Mouse (Mus musculus): ENCODE measurements around the gene Zswim1.
A peak's percentile ranks its signal among the peaks of the same experiment; 100 is the strongest.

Zswim1 gene

DNA sequence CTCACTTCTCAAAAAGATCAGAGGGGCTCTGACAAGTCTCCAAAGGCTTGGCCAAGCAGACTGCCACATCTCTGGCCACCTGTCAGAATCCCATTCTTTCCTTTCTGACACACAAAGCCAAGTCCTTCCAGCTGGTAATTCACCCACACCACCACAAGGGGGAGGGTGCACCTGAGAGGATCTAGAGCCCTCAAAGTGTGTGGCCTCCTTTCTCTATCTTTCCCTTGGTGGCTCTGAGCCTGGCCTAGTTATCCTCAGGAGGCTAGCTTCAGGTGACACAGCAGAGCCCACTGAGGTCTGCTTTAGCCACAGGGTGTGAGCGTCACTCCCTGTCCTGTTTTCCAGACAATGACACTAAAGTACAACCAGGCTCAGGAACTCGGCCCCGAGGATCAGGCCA lies 29.2 kb upstream of the Zswim1 start:
- peak; percentile 61 for DNase-seq (ENCODE audit: low spot score)

- no peak for DNase-seq (ENCODE audit: low spot score)
Measured at GRCm38 (mm10) chr2:164793772-164794171, 28.7 kb upstream of the Zswim1 start.

DNA sequence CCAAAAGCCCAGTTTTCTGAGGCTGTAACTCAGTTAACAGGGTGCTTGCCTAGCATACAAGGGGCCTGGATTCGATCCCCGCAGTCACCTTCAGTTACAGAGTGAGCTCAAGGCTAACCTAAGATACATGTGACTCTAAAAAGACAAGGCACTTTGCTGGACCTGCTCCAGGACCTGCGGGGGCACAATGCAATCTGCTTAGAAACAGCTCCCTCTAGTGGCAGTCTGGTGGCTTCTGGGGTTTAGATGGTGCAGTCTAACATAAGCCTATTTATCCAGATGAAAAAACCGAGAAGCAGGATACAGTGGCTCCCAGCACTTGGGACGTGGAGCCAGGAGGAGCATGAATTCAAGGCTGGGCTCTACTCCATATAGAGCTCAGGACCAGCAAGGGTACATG lies 28.2 kb upstream of the Zswim1 start:
- DNase-seq (ENCODE audit: low spot score), result peak; percentile 83

DNA sequence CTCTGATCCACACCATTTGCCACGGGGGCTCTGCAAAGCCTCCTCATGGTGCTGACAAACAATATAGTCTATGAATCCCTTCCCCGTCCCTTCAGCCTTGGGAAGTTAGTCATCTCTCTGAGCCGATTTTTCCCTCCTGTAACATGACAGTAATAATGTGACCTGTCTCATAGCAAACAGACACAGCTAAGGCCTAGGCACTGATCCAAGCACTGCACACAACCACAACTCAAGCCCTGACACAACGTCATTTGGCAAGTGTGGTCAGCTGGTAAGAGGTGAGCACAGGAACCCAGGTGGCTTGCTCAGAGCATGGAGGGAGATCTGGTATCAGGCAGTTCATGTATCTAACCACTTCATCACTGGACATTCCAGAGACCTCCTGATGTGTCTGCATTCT lies 26.6 kb upstream of the Zswim1 start:
- no peak for DNase-seq (ENCODE audit: low spot score)

DNA sequence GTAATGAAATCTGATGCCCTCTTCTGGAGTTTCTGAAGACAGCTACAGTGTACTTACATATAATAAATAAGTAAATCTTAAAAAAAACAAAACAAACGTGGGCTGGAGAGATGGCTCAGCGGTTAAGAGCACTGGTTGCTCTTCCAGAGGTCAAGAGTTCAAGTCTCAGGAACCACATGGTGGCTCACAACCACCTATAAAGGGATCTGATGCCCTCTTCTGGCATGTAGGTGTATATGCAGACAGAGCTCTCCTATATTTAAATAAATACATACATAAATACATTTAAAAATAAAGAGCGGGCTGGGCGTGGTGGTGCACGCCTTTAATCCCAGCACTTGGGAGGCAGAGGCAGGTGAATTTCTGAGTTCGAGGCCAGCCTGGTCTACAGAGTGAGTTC lies 23.9 kb upstream of the Zswim1 start:
- DNase-seq (ENCODE audit: low spot score), result peak; percentile 21

- no peak for DNase-seq (ENCODE audit: low spot score)
Measured at GRCm38 (mm10) chr2:164800252-164801004, 22.1 kb upstream of the Zswim1 start.

DNA sequence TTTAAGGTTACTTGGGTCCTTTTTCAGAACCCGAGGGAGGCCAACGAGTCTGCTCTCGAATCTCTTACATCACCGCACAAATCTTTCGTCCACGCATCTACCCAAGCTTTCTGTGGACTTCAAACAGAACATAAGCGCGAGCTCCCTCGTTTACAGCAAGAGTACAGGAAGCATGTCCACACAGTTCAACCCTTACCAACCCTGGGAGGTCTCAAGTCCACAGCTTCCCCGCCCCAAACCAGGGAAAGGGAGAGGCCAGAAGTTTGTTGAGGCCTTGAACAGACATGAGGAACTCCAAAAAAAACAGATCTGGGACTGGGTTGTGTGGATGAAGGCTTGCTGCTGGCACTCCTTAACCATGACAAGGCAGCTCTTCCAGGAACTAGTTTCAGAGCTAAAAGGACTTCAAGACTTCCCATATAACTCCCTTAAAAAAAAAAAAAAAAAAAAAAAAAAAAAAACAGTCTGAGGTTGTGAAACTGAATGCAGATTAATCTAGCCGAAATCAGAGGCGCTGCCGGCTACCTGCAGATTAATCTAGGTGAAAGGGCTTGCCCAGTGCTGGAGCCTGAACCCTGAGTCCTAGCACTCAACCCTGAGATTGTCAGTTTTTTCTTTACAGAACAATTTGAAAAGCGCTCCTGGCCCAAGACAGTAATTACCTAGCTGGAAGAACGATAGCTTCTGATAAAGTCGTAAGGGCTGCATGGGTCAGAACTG lies 19.1 kb upstream of the Zswim1 start:
- no peak for DNase-seq (ENCODE audit: low spot score)

GRCm38 (mm10) chr2:164803921-164804313 lies 18.6 kb upstream of the Zswim1 start:
- DNase-seq (ENCODE audit: low spot score), result peak; percentile 23

- peak; percentile 100 for DNase-seq (ENCODE audit: low spot score)
Measured at GRCm38 (mm10) chr2:164804533-164805331, 17.8 kb upstream of the Zswim1 start, which contains the start of the genes Acot8 and Zswim3. TSS of gene Acot8 (minus strand) at chr2:164804882. TSS of gene Zswim3 (plus strand) at chr2:164805098.

DNA sequence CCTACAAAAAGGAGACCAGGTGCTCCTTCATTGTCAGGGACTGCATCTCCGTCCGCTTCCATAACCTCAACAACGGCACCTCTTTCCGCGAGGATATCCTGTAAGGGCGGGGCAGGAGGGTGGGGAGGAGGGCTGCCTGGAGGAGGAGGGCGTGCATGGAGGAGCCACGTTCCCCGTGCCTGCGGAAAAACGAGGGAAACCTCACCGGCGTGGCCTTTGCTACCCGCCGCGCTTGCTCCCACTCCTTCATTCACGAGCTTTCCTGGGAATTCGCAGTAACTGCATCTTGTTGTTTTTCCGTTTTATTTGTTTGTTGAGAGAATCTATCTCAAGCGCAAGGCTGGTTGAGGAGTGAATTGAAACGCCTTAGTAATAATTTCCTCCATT lies 17.2 kb upstream of the Zswim1 start:
- DNase-seq (ENCODE audit: low spot score), result no peak

DNA sequence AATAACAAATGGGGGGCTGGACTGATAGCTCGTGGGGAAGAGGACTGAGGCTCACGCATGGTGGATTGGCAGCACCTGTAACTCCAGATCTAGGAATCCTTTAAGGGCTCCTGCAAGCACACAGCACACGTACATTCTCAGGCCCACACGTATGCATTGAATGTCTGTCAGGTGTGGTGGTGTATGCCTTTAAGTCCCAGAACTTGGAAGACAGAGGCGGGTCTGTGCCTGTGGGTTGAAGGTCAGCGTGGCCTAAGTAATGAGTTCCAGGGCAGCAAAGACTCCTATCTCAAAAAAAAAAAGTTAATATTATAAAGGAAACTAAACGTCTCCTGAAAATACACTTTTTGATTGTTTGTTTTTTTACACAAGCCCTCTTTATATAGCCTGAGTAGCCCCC lies 15.9 kb upstream of the Zswim1 start:
- no peak for DNase-seq (ENCODE audit: low spot score)

DNA sequence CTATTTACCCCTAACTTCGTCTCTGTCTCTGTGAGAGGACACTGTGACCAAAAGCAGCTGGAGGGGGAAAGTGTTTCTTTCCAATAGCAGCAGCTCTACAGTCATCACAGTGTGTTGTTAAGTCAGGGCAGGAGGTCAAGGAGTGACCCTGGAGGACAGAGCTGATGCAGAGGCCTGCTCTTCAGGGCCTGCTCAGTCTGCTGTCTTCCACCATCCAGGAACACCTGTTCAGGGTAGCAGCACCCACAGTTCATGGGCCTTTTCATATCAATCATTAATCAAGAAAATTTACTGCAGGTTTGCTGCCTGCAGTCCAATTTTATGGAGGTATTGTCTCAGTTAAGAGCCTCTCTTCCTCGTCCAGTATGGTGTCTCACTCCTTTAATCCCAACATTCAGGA lies 8.9 kb upstream of the Zswim1 start:
- no peak for DNase-seq (ENCODE audit: low spot score)

DNA sequence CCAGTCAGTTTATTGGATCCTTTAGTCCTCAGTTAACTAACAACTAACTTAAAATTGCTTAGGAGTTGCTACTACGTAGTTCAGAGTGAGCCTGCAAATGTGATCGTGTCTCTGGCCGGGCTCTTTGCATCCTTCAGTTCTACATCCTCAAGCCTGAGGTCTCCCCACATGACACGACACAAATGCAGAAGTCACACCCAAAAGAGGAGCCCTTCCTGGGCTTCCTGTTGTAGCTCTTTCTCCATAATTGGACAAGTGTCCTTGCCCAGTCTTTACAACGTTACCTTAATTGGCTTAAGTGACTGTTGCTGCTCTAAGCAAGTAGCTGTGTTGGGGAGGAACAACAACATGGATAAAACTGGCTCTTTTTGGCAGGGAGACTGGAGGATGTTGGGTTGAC lies 7.1 kb upstream of the Zswim1 start:
- DNase-seq (ENCODE audit: low spot score), result no peak

GRCm38 (mm10) chr2:164815821-164816220 lies 6.7 kb upstream of the Zswim1 start:
- peak; percentile 44 for DNase-seq (ENCODE audit: low spot score)

- DNase-seq (ENCODE audit: low spot score), result no peak
Measured at GRCm38 (mm10) chr2:164817206-164817605, 5.3 kb upstream of the Zswim1 start.

- no peak for DNase-seq (ENCODE audit: low spot score)
Measured at GRCm38 (mm10) chr2:164817703-164818102, 4.8 kb upstream of the Zswim1 start.

GRCm38 (mm10) chr2:164821060-164821459 lies 1.4 kb upstream of the Zswim1 start:
- no peak for DNase-seq (ENCODE audit: low spot score)

DNA sequence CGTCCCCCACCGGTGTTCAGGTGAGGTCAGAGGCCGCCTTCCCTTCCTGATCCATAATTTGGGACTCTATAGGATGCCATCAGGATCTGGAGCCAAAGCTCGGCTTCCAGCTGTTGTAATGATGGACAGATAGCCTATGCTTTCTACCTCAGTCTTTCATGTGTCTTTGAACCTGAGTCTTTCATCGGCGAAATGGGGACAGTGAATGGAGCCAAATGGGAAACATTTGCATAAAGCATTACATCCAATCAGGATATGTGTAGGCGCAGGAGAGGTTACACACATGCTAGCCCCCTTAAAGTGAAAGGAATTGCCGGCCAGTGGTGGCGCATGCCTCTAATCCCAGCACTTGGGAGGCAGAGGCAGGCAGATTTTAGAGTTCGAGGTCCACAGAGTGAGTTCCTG lies 697 bp downstream of the Zswim1 start:
- peak; percentile 46 for DNase-seq (ENCODE audit: low spot score)

DNA sequence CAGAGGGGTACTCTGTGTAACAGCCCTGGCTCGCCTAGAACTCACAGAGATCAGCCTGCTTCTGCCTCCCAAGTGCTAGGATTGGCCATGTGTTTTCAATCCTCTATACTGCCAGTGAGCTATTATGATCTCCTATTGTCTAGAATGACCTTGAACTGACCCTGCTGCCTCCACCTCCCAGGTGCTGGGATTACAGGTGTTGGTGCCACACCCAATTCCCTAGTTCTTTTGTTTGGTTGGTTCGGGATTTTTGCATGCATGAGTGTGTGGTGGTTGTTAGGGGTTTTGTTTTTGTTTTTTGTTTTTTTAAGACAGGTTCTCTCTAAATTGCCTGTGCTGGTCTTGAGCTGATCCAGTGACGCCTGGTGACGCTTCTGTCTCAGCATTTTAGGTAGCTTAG lies 1.5 kb downstream of the Zswim1 start:
- DNase-seq (ENCODE audit: low spot score), result no peak

GRCm38 (mm10) chr2:164825521-164825920 lies 3.0 kb downstream of the Zswim1 start:
- DNase-seq (ENCODE audit: low spot score), result no peak

GRCm38 (mm10) chr2:164827146-164827850 lies 4.8 kb downstream of the Zswim1 start:
- DNase-seq (ENCODE audit: low spot score), result no peak

GRCm38 (mm10) chr2:164828437-164828836 lies 6.0 kb downstream of the Zswim1 start, which contains the start of gene Spata25:
TSS of gene Spata25 (minus strand) at chr2:164828537.
- DNase-seq (ENCODE audit: low spot score), result no peak

Measured in c-Kit-positive CD71-positive TER-119-positive erythroid progenitor cells, embryonic 14.5 days (primary cell).